8 mouse cellular contexts compared by ENCODE assay signal in genomic region chr9:50746214-50746677, GRCm38 (mm10). TPM values are rescaled to one million over a fixed set of nuclear protein-coding genes. Genes with fewer than 3 reads are reported as not detected.
DNase-seq lines count a peak whose midpoint lies in the region; ATAC-seq and TF ChIP-seq lines count a peak whose summit lies in the region.

2310030G06Rik (minus strand) TSS chr9:50746536.

- ATAC-seq in erythroblast, adult 5-6 weeks (replicated peaks; ENCODE audit: low FRiP score, poor library complexity, severe bottlenecking) = no peak
- ATAC-seq in heart, postnatal 0 days (ENCODE audit: insufficient read depth, low read depth) = peak; percentile 48; the same call in 1 of the 2 replicates
- ATAC-seq in limb, embryonic 11.5 days (ENCODE audit: insufficient number of reproducible peaks, low FRiP score, low TSS enrichment, low read depth) = no peak
- no peak for ATAC-seq in midbrain, embryonic 13.5 days
- no peak for ATAC-seq in activated CD4-positive, CD25-positive, alpha-beta regulatory T cell, adult 4 months

- no peak for TF ChIP-seq EP300 in heart, postnatal 0 days (IDR thresholded peaks at IDR 0.05; ENCODE audit: low read depth)

- H3K9me3 ChIP-seq in erythroblast, embryonic 14.5 days (ENCODE audit: control insufficient read depth, low read length) = no peaks in the 10 kb centered on the region
- no peaks in the 10 kb centered on the region for H3K9me3 ChIP-seq in heart, postnatal 0 days (replicated peaks; ENCODE audit: control insufficient read depth, low read length)
- no peaks in the 10 kb centered on the region for H3K9me3 ChIP-seq in limb, embryonic 11.5 days (ENCODE audit: control insufficient read depth, low read length)
- H3K9me3 ChIP-seq in midbrain, embryonic 13.5 days = no peaks in the 10 kb centered on the region

- no peaks in the 10 kb centered on the region for H3K36me3 ChIP-seq in erythroblast, embryonic 14.5 days (ENCODE audit: control insufficient read depth)
- no peaks in the 10 kb centered on the region for H3K36me3 ChIP-seq in heart, postnatal 0 days (replicated peaks; ENCODE audit: control insufficient read depth, insufficient read depth, low read length)
- H3K36me3 ChIP-seq in limb, embryonic 11.5 days (ENCODE audit: control insufficient read depth, insufficient read depth, low read length) = no peaks in the 10 kb centered on the region
- no peaks in the 10 kb centered on the region for H3K36me3 ChIP-seq in midbrain, embryonic 13.5 days
- no peaks in the 10 kb centered on the region for H3K36me3 ChIP-seq in thymus, adult 2 months (ENCODE audit: control insufficient read depth, insufficient read depth, low read length)

- H3K4me1 ChIP-seq in erythroblast, embryonic 14.5 days (ENCODE audit: control insufficient read depth) = no peaks in the 10 kb centered on the region
- peaks cover 26% of the 10 kb centered on the region; the same call in 1 of the 2 replicates for H3K4me1 ChIP-seq in heart, postnatal 0 days (ENCODE audit: control insufficient read depth, insufficient read depth)
- 0 out of 2 replicates have a peak, but pooled peaks cover 3% of the 10 kb centered on the region for H3K4me1 ChIP-seq in limb, embryonic 11.5 days (ENCODE audit: control insufficient read depth, insufficient read depth, low read length)
- H3K4me1 ChIP-seq in midbrain, embryonic 13.5 days (replicated peaks) = peaks cover 9% of the 10 kb centered on the region; the same call in 1 of the 2 replicates
- H3K4me1 ChIP-seq in thymus, adult 2 months (replicated peaks; ENCODE audit: control insufficient read depth, insufficient read depth, low read length) = peaks cover 2% of the 10 kb centered on the region; the same call in 1 of the 2 replicates

- WGBS in heart, postnatal 0 days = 4% methylated on average over 19 of the region's 19 CpGs
- WGBS in limb, embryonic 11.5 days = 2% methylated on average over 19 of the region's 19 CpGs
- WGBS in midbrain, embryonic 13.5 days = 2% methylated on average over 19 of the region's 19 CpGs
- WGBS in thymus, adult 2 months = 24% methylated on average over 19 of the region's 19 CpGs

- peaks cover 25% of the 10 kb centered on the region for H3K27me3 ChIP-seq in erythroblast, embryonic 14.5 days (ENCODE audit: control insufficient read depth)
- H3K27me3 ChIP-seq in heart, postnatal 0 days (ENCODE audit: control insufficient read depth, insufficient read depth, low read length) = no peaks in the 10 kb centered on the region
- H3K27me3 ChIP-seq in limb, embryonic 11.5 days (ENCODE audit: control insufficient read depth, insufficient read depth, low read length) = no peaks in the 10 kb centered on the region
- peaks cover 13% of the 10 kb centered on the region; the same call in 1 of the 2 replicates for H3K27me3 ChIP-seq in midbrain, embryonic 13.5 days
- H3K27me3 ChIP-seq in thymus, adult 2 months (ENCODE audit: control insufficient read depth, insufficient read depth, low read length) = no peaks in the 10 kb centered on the region

- H3K4me3 ChIP-seq in erythroblast, embryonic 14.5 days (replicated peaks) = peak within 1 kb of the TSS; percentile 46
- peak within 1 kb of the TSS; percentile 47 for H3K4me3 ChIP-seq in heart, postnatal 0 days (ENCODE audit: low read depth, low read length)
- H3K4me3 ChIP-seq in limb, embryonic 11.5 days (ENCODE audit: low read depth, low read length) = peak within 1 kb of the TSS; percentile 20
- peak within 1 kb of the TSS; percentile 37 for H3K4me3 ChIP-seq in midbrain, embryonic 13.5 days (replicated peaks)
- H3K4me3 ChIP-seq in thymus, adult 2 months (ENCODE audit: control insufficient read depth, insufficient read depth, low read length) = no peak within 1 kb of the TSS

- DNase-seq in cerebellum, postnatal 25 days = peak; percentile 50 to 55
- DNase-seq in heart, postnatal 0 days (ENCODE audit: low spot score) = peak; percentile 53
- DNase-seq in limb, embryonic 11.5 days (ENCODE audit: low spot score) = peak; percentile 58
- no peak for DNase-seq in thymus, adult 2 months

- peak within 1 kb of the TSS; percentile 61 for H3K4me2 ChIP-seq in heart, postnatal 0 days (ENCODE audit: low read depth, low read length)
- H3K4me2 ChIP-seq in limb, embryonic 11.5 days (ENCODE audit: low read depth, severe bottlenecking) = peak within 1 kb of the TSS; percentile 55
- H3K4me2 ChIP-seq in midbrain, embryonic 13.5 days (replicated peaks) = peak within 1 kb of the TSS; percentile 57

- no peak for TF ChIP-seq POLR2A in thymus, adult 2 months (IDR thresholded peaks at IDR 0.05; ENCODE audit: control insufficient read depth, extremely low read depth, insufficient read depth, low read length, poor library complexity)

- peak within 1 kb of the TSS; percentile 83 for H3K27ac ChIP-seq in heart, postnatal 0 days (ENCODE audit: low read depth)
- no peak within 1 kb of the TSS for H3K27ac ChIP-seq in limb, embryonic 11.5 days (replicated peaks; ENCODE audit: low read depth, low read length)
- H3K27ac ChIP-seq in midbrain, embryonic 13.5 days = no peak within 1 kb of the TSS
- H3K27ac ChIP-seq in thymus, adult 2 months (ENCODE audit: control insufficient read depth, insufficient read depth, low read length) = no peak within 1 kb of the TSS

- peak within 1 kb of the TSS; percentile 64 for H3K9ac ChIP-seq in heart, postnatal 0 days (replicated peaks; ENCODE audit: low read depth, low read length)
- H3K9ac ChIP-seq in limb, embryonic 11.5 days (ENCODE audit: low read length) = peak within 1 kb of the TSS; percentile 46; the same call in 1 of the 2 replicates
- peak within 1 kb of the TSS; percentile 30; the same call in 1 of the 2 replicates for H3K9ac ChIP-seq in midbrain, embryonic 13.5 days (replicated peaks)

- TF ChIP-seq CTCF in heart, postnatal 0 days (IDR thresholded peaks at IDR 0.05; ENCODE audit: low read depth) = peak; percentile 20; the same call in 1 of the 2 replicates
- no peak for TF ChIP-seq CTCF in thymus, adult 2 months (IDR thresholded peaks at IDR 0.05; ENCODE audit: borderline replicate concordance, control insufficient read depth, extremely low read depth, insufficient read depth, low read length, poor library complexity)

RNA-seq across cellular contexts. Expression of gene 2310030G06Rik, which starts in this region (rescaled TPM):
- not detected in 2 replicates for polyA plus RNA-seq in erythroblast, embryonic 14.5 days (2012)
- not detected in 2 replicates for total RNA-seq in erythroblast, adult 5-6 weeks (2015; ENCODE audit: low replicate concordance)
- not detected in 2 replicates for total RNA-seq in erythroblast, adult 5-6 weeks (2017; ENCODE audit: low replicate concordance)
- total RNA-seq in heart, postnatal 0 days (2014; rRNA removed; ENCODE audit: low replicate concordance) = 3.6 and 4.8 TPM in 2 replicates
- polyA plus RNA-seq in heart, postnatal 0 days (2015; fragmentation: Nextera tagmentation; extraction: Ambion mirVana) = 10.6 and 11.0 TPM in 2 replicates
- polyA plus RNA-seq in limb, embryonic 11.5 days (2014; fragmentation: Nextera tagmentation; extraction: Ambion mirVana) = 1.7 and 2.8 TPM in 2 replicates
- polyA plus RNA-seq in midbrain, embryonic 13.5 days (2015; fragmentation: Nextera tagmentation; extraction: Ambion mirVana) = 0.50 and 1.1 TPM in 2 replicates
- polyA plus RNA-seq in thymus, adult 2 months (2012; rRNA removed) = 1.6 and 3.6 TPM in 2 replicates
- polyA plus RNA-seq in activated CD4-positive, CD25-positive, alpha-beta regulatory T cell, adult 4 months (2017; shearing (Covaris generic)) = not detected
